Mouse (Mus musculus) T-helper 17 cell (primary cell): Measurements from ENCODE around the gene Wfdc8.
"Not testable (repeated sequence)": the region's sequence is repeated elsewhere in the genome, so short reads cannot be mapped to it uniquely, and the experiment has no call there.

Source experiments
- in situ Hi-C, 2 experiments: fragments of 300-600 bp; cut with MboI, MseI; formaldehyde crosslinking; loops; 1 replicate in 1 of 2; 2 replicates in 1 of 2; pipeline ENCODE4 v1.15.1; 2025; ENCODE audit warnings: high pct_unique_total_duplicates in 2 of 2

Gene Wfdc8

GRCm38 (mm10) chr2:164613471-164613870, at the start of gene Wfdc8, which contains the start of gene Wfdc6b:
Wfdc8 (minus strand) TSS chr2:164613626.
Wfdc6b (plus strand) TSS chr2:164613522.
- in situ Hi-C loops: not testable (repeated sequence)

GRCm38 (mm10) chr2:164656483-164656882, 43.1 kb upstream of the Wfdc8 start, which contains the start of gene Wfdc9:
Wfdc9 (minus strand) TSS chr2:164656583.
- in situ Hi-C loops: no loop called here

GRCm38 (mm10) chr2:164655858-164656257, 42.4 kb upstream of the Wfdc8 start, which contains the start of gene Wfdc10:
Wfdc10 (plus strand) TSS chr2:164656046.
- in situ Hi-C loops: no loop called here

GRCm38 (mm10) chr2:164641881-164642673, 28.7 kb upstream of the Wfdc8 start:
- in situ Hi-C loops: loop anchor here in 1 of 2 experiments (10.0 kb wide), 1 partner anchor 1087 kb away; no protein-coding TSS in a partner anchor

DNA sequence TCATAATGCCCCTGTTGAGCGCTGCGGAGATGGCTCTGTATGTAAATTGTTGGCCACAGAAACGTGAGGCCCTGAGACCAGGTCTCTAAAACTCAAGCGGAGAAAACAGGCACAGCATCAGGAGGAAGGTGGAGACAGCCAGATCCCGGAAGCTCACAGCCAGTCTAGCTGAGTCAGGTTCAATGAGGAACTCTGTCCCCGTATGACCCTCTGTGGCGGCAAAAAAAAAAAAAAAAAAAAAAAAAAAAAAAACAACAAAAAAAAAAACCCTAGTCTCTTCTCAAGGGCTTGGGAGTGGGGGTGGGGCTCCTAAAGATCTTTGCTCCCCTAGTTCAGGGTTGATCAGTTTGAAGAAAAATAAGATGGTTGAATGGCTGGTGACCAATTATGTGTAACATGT, 27.7 kb upstream of the Wfdc8 start:
- in situ Hi-C loops: loop anchor here in 1 of 2 experiments (10.0 kb wide), 1 partner anchor 1086 kb away; no protein-coding TSS in a partner anchor

GRCm38 (mm10) chr2:164638696-164639095, 25.3 kb upstream of the Wfdc8 start, which contains the start of gene Wfdc16:
Wfdc16 (minus strand) TSS chr2:164638796.
- in situ Hi-C loops: no loop called here

DNA sequence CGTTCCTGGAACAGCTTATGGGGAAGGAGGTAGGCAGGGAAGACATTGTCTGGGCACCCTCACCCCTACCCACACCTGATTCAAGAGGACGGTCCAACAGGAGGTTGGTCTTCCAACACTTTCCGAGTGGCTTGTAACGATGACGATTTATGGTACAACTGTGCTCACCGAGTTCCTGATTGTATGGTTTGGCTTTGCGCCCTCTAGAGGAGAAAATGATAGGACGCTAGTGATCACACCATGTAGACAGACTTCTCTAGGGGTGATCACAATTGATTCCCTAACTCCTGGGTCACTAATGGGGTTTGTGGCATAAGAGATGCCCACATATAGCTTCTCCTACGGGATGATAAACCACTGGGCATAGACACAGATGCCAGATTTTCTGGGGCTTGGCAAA, 21.8 kb upstream of the Wfdc8 start:
- in situ Hi-C loops: no loop called here

GRCm38 (mm10) chr2:164621775-164622174, 8.3 kb upstream of the Wfdc8 start:
- in situ Hi-C loops: no loop called here

- in situ Hi-C loops: loop anchor here (5.0 kb wide), 1 partner anchor 37 kb away; no protein-coding TSS in a partner anchor
These were observed 5.6 kb upstream of the Wfdc8 start for GRCm38 (mm10) chr2:164619050-164619449.

DNA sequence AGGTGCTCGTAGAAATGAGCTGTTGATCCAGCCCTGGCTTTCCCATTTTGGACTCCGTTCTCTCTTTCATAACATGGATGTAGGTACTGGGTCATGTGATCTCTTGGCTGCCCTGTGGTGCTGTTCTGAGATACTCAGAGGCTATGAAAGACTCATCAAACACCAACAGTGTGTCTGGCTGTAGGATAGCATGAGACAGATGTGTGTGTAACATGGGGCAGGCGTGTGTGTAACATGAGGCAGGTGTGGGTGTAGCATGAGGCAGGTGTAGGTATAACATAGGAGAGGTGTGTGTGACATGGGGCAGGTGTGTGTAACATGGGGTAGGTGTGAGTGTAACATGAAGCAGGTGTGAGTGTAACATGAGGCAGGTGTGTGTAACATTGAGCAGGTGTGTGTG, 2.0 kb upstream of the Wfdc8 start:
- in situ Hi-C loops: loop anchor here (5.0 kb wide), 1 partner anchor 33 kb away; no protein-coding TSS in a partner anchor

- in situ Hi-C loops: loop anchor here in 1 of 2 experiments (10.0 kb wide), 1 partner anchor 1094 kb away; no protein-coding TSS in a partner anchor
These were observed 4.6 kb downstream of the Wfdc8 start for GRCm38 (mm10) chr2:164608781-164609180.

DNA sequence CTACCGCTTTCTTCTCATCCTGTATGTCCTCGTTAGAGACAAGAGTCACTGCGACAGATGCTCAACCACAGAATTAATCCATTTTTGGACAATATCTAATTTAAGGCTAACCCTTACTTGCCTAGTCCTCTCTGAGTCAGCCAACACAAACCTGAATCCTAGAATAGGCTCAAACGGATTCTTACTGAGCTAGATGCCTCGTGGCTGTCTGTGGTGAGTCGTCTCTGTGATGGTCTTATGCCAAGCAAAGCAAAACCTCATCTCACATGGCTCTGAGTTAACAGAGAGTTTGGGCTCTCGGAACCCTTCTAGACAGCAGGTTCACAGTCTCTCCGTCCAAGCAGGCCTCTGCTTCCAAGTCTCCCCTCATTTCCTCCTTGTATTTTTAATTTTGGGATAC, 9.0 kb downstream of the Wfdc8 start:
- in situ Hi-C loops: loop anchor here in 1 of 2 experiments (10.0 kb wide), 1 partner anchor 1090 kb away; no protein-coding TSS in a partner anchor

DNA sequence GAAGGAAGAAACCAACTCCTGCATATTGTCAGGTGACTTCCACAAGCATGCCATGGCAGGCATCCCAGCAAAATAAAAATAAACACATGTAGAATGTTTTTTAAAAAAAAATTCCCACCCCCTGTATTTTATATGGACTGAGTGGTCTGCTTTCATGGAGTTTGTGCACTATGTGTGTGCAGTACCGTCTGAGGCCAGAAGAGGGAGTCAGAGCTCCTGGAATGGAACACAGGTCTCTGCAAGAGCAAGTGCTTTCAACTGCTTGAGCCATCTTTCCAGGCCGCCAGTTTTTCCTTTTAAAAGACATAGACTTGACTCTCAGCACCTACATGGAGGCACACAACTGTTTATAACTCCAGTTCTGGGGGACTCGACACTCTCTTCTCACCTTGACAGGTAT, 9.9 kb downstream of the Wfdc8 start:
- in situ Hi-C loops: loop anchor here in 1 of 2 experiments (10.0 kb wide), 1 partner anchor 1089 kb away; no protein-coding TSS in a partner anchor

DNA sequence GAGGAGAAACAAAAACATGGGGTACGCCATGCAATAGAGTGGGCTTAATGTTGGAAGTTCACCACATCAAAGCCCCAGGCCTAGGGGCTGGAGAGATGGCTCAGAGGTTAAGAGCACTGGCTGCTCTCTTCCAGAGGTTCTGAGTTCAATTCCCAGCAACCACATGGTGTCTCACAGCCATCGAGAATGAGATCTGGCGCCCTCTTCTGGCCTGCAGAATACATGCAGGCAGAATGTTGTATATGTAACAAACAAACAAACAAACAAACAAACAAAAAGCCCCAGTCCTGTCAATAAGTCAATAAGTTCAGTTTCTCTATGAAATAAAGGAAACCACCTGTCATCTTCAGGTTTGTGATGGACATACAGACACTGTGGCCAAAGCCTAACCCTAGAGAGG, 13.2 kb downstream of the Wfdc8 start:
- in situ Hi-C loops: loop anchor here in 1 of 2 experiments (10.0 kb wide), 1 partner anchor 1085 kb away; no protein-coding TSS in a partner anchor

DNA sequence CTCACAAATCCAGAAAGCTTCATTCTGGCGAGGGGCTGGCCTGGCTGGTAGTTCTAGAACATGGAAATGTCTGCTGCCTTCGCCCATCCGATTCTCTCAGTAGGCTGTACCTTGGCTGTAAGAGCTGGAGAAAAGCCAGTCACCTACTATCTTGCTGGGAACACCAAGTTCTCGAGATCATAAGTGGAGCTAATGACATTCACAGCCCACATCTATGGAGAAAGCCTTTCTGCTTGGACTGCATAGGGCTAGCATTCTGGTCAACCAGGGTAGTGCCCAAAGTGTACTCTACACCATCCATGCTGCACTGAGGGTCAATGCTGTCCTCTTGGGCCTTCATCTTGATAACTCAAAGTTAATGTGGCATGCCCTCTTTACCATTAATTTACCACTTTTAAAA, 19.9 kb downstream of the Wfdc8 start, which contains the start of gene Eppin:
TSS of gene Eppin (minus strand) at position 101 of the 400 bp plus-strand sequence.
- in situ Hi-C loops: loop anchor here in 1 of 2 experiments (5.0 kb wide), 1 partner anchor 129 kb away; no protein-coding TSS in a partner anchor

GRCm38 (mm10) chr2:164592014-164592413, 21.4 kb downstream of the Wfdc8 start:
- in situ Hi-C loops: loop anchor here in 1 of 2 experiments (5.0 kb wide), 1 partner anchor 130 kb away; no protein-coding TSS in a partner anchor

GRCm38 (mm10) chr2:164585025-164585725, 28.3 kb downstream of the Wfdc8 start, which contains the start of gene Wfdc6a:
Wfdc6a (minus strand) TSS chr2:164585447.
- in situ Hi-C loops: not testable (repeated sequence)

DNA sequence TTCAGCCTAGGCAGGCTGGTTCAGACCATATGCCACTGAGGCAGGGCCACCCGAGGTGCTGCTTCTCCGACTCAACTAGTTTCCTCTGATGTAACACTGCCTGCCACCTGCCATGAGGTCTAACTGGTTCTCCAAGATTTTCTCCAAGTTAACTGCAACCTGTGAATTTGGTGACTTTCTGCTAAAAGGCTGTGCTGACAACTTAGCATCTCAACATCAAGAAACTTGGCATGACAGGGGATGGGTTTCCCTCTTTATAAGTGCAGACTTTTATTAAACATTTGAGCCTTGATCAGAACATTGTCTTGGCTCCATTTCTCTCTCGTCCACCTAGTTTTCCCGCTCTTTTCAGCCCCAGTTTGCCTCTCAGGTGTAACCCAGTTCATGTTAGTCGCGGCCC, 40.1 kb downstream of the Wfdc8 start, which contains the start of gene Spint3:
TSS of gene Spint3 (minus strand) at position 101 of the 400 bp plus-strand sequence.
- in situ Hi-C loops: not testable (repeated sequence)

GRCm38 (mm10) chr2:164567460-164567859, 46.0 kb downstream of the Wfdc8 start:
- in situ Hi-C loops: no loop called here

GRCm38 (mm10) chr2:164566997-164567396, 46.4 kb downstream of the Wfdc8 start:
- in situ Hi-C loops: no loop called here

DNA sequence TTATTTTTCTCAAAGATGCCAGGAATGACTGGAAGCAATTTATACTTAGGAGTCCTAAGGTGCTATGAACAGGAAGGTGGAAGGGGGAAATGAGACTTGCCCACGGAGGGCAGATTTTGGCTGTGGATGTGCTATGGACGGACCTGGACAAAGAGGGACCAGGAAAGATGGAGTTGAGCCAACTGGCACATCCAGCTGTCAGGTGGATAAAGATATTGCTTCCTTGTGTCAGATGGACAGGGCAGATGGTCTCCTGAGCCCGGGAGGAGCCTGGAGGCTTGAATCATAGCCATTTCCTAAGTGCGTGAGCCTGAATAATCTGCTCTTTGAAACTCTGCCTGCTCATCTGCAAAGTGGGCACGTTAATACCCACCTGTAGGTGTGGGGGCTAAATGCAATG, 49.1 kb downstream of the Wfdc8 start:
- in situ Hi-C loops: no loop called here
